Mouse (Mus musculus) heart, adult 2 months (tissue): Measurements from ENCODE around the gene Polrmt. TPM values are rescaled to one million over a fixed set of nuclear protein-coding genes. Genes with fewer than 3 reads are reported as not detected.
"Not testable (repeated sequence)": the region's sequence is repeated elsewhere in the genome, so short reads cannot be mapped to it uniquely, and the experiment has no call there.

Experiments
- DNase-seq, 2 experiments: peaks; one replicate each; pipeline ENCODE4 v3.0.0; 2021
- H3K27ac ChIP-seq: fragments of 200-600 bp; 2 replicates; pipeline ENCODE4 v1.8.1; 2022
- H3K27me3 ChIP-seq: fragments of 200-500 bp; 2 replicates; pipeline ENCODE4 v1.6.1; 2012; ENCODE audit warnings: mild to moderate bottlenecking, low read length, inconsistent platforms, mixed read lengths; ENCODE audit not compliant: control insufficient read depth, insufficient read depth
- H3K36me3 ChIP-seq: fragments of 200-500 bp; 2 replicates; pipeline ENCODE4 v1.6.1; 2012; ENCODE audit warnings: low read length, inconsistent platforms; ENCODE audit not compliant: control insufficient read depth, insufficient read depth
- H3K4me1 ChIP-seq: fragments of 200-500 bp; 2 replicates; pipeline ENCODE4 v1.6.1; 2011; ENCODE audit warnings: low read length; ENCODE audit not compliant: control insufficient read depth, insufficient read depth
- H3K4me3 ChIP-seq: fragments of 200-600 bp; 2 replicates; pipeline ENCODE4 v1.8.1; 2022
- H3K79me2 ChIP-seq: fragments of 200-500 bp; replicated peaks from 2 replicates; pipeline ENCODE4 v1.6.1; 2012; ENCODE audit warnings: mild to moderate bottlenecking, inconsistent platforms, low read length, moderate library complexity, mixed read lengths; ENCODE audit not compliant: control insufficient read depth, insufficient read depth
- H3K9ac ChIP-seq: fragments of 200-500 bp; 2 replicates; pipeline ENCODE4 v1.6.1; 2012; ENCODE audit warnings: low read depth, mild to moderate bottlenecking, control low read depth, inconsistent platforms, low read length, mixed read lengths
- CTCF ChIP-seq: fragments of 200-600 bp; IDR thresholded peaks from 2 replicates; pipeline ENCODE4 v1.8.1; 2022; ENCODE audit warnings: antibody characterized with exemption, mild to moderate bottlenecking, moderate library complexity
- EP300 ChIP-seq: fragments of 200-500 bp; IDR thresholded peaks from 2 replicates; pipeline ENCODE4 v1.6.1; 2011; ENCODE audit warnings: low read depth, low read length, control low read depth; ENCODE audit not compliant: insufficient read depth
- POLR2A ChIP-seq: fragments of 200-500 bp; IDR thresholded peaks from 2 replicates; pipeline ENCODE4 v1.6.1; 2011; ENCODE audit warnings: mild to moderate bottlenecking, low read depth, low read length, control low read depth; ENCODE audit not compliant: insufficient read depth
- WGBS: fragments of 180-500 bp; shearing (Covaris S2); methylation state at CpG from one replicate; pipeline ENCODE4 v1.1.7; 2018; 5-methylcytosine and 5-hydroxymethylcytosine counted together
- intact Hi-C: fragments of 180-260 bp; cut with DNase I; formaldehyde crosslinking; loops from one replicate; pipeline ENCODE4 v1.15.1; 2025
- polyA plus RNA-seq: library from polyadenylated mRNA; depleted of rRNA; stranded (reverse); fragments of >200 nt; gene quantifications from 2 replicates; pipeline ENCODE4 v1.2.3, GENCODE M21; 2012
- total RNA-seq, 2 experiments: library from RNA; stranded (reverse); gene quantifications; 2 replicates each; pipeline ENCODE4 v1.2.3; 2021

The Polrmt gene
- total and polyA plus RNA-seq, 3 experiments = 42.2 to 52.3 (median 44.7) TPM

DNA sequence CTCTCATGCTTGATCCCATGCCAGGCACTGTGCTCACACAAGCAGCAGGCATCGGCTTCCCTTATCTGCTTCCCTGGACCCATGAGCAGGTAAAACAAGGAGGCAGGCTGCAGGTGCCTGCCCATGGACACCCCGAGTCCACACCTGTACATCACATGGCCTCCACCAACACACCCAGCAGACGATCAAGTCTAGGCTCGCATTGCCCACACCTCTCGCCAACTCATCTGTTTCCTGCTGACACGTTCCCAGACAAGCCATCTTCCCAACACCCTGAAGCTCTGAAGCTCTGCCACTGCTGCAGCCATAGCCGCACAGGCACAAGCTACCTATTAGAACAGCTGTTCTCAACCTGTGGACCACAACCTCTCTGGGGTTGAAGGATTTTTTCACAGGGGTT, 17.9 kb upstream of the Polrmt start:
- no peak for DNase-seq
- Histone ChIP-seq H3K4me3 (no peak overlapping the region), H3K36me3 (no peaks in the 10 kb centered on the region), H3K27me3 (no peaks in the 10 kb centered on the region), H3K79me2 (peaks cover 4% of the 10 kb centered on the region; the same call in 1 of the 2 replicates), H3K4me1 (peaks cover 14% of the 10 kb centered on the region), H3K9ac (no peak overlapping the region), H3K27ac (no peak overlapping the region)
- intact Hi-C loops = no loop called here
- 45% methylated on average over 7 of the region's 7 CpGs for WGBS
- TF ChIP-seq CTCF (no peak), POLR2A (no peak), EP300 (no peak)

DNA sequence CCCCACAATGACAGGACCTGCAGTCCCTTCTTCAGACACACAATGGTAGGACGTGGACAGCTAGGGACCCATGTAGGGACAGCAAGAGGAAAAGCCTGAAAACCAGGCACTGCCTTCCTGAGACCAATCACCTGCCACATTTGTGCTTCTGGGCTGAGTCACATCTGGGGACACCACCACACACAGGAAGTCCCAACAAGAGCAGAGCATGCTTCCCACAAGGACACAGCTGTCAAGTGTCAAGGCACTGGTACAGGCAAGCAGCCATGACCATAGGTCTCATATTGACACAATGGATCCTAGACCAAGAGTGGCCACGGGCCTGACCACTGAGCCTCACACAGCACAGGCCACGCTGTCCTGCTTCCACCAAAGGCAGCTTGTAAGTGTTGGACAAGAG, 16.5 kb upstream of the Polrmt start:
- H3K27ac ChIP-seq = no peak overlapping the region
- DNase-seq = no peak
- H3K36me3 ChIP-seq = no peaks in the 10 kb centered on the region
- H3K4me1 ChIP-seq = peaks cover 14% of the 10 kb centered on the region
- no peak overlapping the region for H3K4me3 ChIP-seq
- no peak overlapping the region for H3K9ac ChIP-seq
- H3K27me3 ChIP-seq = no peaks in the 10 kb centered on the region
- WGBS = 73% methylated on average over 3 of the region's 3 CpGs
- intact Hi-C loops = no loop called here
- TF ChIP-seq POLR2A (no peak), CTCF (no peak), EP300 (no peak)
- H3K79me2 ChIP-seq = peaks cover 4% of the 10 kb centered on the region; the same call in 1 of the 2 replicates

DNA sequence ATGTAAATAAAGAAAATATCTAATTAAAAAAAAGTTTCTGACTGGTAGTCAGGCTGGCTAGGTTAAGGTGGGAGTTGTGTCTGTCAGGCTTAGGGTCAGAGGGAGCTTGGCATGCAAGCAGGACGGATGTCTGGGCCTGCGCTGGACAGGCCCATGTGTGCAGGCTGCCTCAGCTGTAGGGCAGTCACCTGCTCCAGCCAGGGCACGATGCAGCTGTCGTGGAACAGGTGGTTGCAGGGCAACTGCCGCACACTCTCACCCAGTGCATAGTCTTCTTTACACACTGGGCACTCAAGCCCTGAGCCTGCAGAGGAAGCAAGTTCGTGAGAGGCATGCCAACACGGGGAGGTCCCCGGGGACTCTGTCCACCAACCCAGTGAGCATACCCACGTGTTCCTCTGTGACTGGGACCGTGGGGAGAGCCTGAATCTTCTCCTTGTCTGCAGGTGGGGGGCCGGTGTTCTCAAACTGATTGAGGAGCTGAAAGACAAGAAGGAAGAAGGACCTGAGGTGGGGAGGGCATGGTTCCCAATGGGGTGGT, 14.3 kb upstream of the Polrmt start:
- no peak overlapping the region for H3K27ac ChIP-seq
- H3K4me1 ChIP-seq = peaks cover 8% of the 10 kb centered on the region
- H3K4me3 ChIP-seq = no peak overlapping the region
- H3K9ac ChIP-seq = no peak overlapping the region
- no peaks in the 10 kb centered on the region for H3K36me3 ChIP-seq
- 79% methylated on average over 11 of the region's 11 CpGs for WGBS
- DNase-seq = no peak
- intact Hi-C loops = no loop called here
- H3K79me2 ChIP-seq = peaks cover 4% of the 10 kb centered on the region; the same call in 1 of the 2 replicates
- H3K27me3 ChIP-seq = no peaks in the 10 kb centered on the region
- TF ChIP-seq POLR2A = no peak
- TF ChIP-seq EP300 = no peak
- TF ChIP-seq CTCF = no peak

DNA sequence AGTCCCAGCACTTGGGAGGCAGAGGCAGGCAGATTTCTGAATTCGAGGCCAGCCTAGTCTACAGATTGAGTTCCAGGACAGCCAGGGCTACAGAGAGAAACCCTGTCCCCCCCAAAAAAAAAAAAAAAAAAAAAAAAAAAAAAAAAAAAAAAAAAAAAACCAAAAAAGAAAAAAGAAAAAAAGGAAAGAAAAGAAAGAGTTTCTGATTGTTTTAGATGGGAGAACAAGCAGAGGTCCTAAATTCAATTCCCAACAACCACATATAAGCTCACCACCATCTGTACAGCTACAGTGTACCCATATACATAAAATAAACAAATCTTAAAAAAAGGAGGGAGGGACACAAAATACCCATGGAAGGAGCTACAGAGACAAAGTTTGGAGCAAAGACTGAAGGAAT, 13.3 kb upstream of the Polrmt start:
- H3K4me3 ChIP-seq, intact Hi-C loops, H3K79me2 ChIP-seq, H3K27ac ChIP-seq, H3K4me1 ChIP-seq, H3K9ac ChIP-seq, H3K27me3 ChIP-seq, DNase-seq, H3K36me3 ChIP-seq: not testable (repeated sequence)
- 96% methylated on average over 1 of the region's 1 CpGs for WGBS

DNA sequence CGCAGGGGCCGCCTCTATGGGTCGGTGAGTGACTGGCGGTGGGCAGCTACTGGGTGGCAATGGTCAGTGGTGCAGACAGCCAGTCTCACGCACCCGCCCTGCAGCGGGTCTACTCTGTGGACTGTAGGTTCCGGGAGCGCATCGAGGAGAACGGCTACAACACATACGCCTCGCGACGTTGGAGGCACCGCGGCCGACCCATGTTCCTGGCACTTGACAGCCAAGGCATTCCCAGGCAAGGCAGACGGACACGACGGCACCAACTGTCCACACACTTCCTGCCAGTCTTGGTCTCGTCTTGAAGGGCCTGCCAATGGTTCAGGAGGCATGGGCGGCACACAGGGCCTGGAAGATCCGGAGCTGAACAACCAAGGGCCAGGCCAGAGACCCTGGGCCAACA, 10.3 kb upstream of the Polrmt start:
- H3K79me2 ChIP-seq = no peaks in the 10 kb centered on the region
- H3K36me3 ChIP-seq = no peaks in the 10 kb centered on the region
- no peak for DNase-seq
- no peak overlapping the region for H3K27ac ChIP-seq
- intact Hi-C loops = no loop called here
- H3K9ac ChIP-seq = no peak overlapping the region
- H3K27me3 ChIP-seq = no peaks in the 10 kb centered on the region
- WGBS = 88% methylated on average over 24 of the region's 24 CpGs
- peaks cover 2% of the 10 kb centered on the region for H3K4me1 ChIP-seq
- H3K4me3 ChIP-seq = no peak overlapping the region
- TF ChIP-seq CTCF (no peak), POLR2A (no peak)

DNA sequence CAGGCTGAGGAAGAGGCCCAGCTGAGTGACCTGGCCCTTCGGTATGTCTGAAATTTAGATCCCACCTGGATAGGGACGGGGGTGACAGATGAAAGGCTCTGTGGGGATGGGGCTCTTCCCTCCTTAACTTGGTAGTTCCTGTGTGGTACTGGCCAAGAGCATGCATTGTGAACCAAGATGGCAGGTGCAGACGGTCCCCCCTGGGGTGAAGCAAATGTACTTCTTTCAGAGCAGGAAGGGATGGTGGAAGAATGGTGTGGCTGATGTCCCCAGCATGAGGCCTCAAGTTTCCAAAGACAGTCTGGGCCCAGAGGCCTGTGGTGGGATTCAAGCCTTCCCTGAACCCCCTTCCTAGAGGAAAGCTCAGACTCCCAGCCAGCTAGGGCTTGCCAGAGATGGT, 9.5 kb upstream of the Polrmt start:
- Histone ChIP-seq H3K27ac (no peak overlapping the region), H3K79me2 (no peaks in the 10 kb centered on the region), H3K4me1 (peaks cover 2% of the 10 kb centered on the region), H3K36me3 (no peaks in the 10 kb centered on the region), H3K27me3 (no peaks in the 10 kb centered on the region), H3K9ac (no peak overlapping the region), H3K4me3 (no peak overlapping the region)
- TF ChIP-seq CTCF = no peak
- TF ChIP-seq POLR2A = no peak
- TF ChIP-seq EP300 = no peak
- intact Hi-C loops = no loop called here
- no peak for DNase-seq
- 87% methylated on average over 3 of the region's 3 CpGs for WGBS
